Mouse (Mus musculus): ENCODE data around the gene Disp2. TPM values are rescaled to one million over a fixed set of nuclear protein-coding genes. Genes with fewer than 3 reads are reported as not detected.

Disp2 gene
- polyA plus RNA-seq, 2 experiments, result 0.21 to 0.27 TPM

DNA sequence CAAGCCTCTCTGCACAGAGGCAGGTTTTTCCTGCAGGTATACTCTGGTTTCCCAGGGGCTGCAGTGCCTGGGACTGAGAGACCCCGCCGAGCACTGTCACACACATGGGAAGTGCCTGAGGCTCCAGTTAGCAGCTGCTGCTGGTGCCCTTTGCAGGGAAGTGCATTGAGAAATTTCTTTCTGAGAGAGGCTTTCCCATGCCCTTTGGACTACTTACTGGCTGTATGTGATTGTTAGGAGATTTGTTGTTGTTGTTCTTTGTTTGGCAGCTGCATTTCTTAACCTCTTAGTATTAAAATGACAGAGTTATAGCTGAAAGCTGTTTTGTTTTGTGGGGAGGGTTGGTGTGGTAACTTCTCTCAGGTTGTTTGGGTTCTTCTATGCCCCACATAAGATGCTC is 31.3 kb downstream of the Disp2 start:
- no peak overlapping the region for H3K9ac ChIP-seq (replicated peaks)
- no peak overlapping the region for H3K27ac ChIP-seq
- no peak for TF ChIP-seq EP300 (IDR thresholded peaks at IDR 0.05; ENCODE audit: low read depth)
- TF ChIP-seq CTCF (IDR thresholded peaks at IDR 0.05; ENCODE audit: low read depth), result no peak
- H3K27me3 ChIP-seq (ENCODE audit: control insufficient read depth, insufficient read depth, low read length), result no peaks in the 10 kb centered on the region
- ATAC-seq (ENCODE audit: insufficient read depth), result no peak
- peaks cover 2% of the 10 kb centered on the region; the same call in 1 of the 2 replicates for H3K36me3 ChIP-seq (replicated peaks; ENCODE audit: control insufficient read depth, insufficient read depth, low read depth)
- H3K4me1 ChIP-seq (replicated peaks; ENCODE audit: control insufficient read depth in 2 of 2, insufficient read depth in 2 of 2, low read length in 1 of 2), result peaks cover 20 to 25% of the 10 kb centered on the region in 2 experiments
- DNase-seq (ENCODE audit: low read depth in 3 of 3, low spot score in 3 of 3), result no peak
- WGBS (ENCODE audit: insufficient replicate concordance), result 69% methylated on average over 2 of the region's 2 CpGs
- no peak overlapping the region for H3K4me3 ChIP-seq (ENCODE audit: insufficient read depth in 1 of 2, low read depth in 2 of 2, low read length in 2 of 2)
- H3K4me2 ChIP-seq (ENCODE audit: low read depth), result no peak overlapping the region
- H3K9me3 ChIP-seq (ENCODE audit: control insufficient read depth, low read length), result no peaks in the 10 kb centered on the region

DNA sequence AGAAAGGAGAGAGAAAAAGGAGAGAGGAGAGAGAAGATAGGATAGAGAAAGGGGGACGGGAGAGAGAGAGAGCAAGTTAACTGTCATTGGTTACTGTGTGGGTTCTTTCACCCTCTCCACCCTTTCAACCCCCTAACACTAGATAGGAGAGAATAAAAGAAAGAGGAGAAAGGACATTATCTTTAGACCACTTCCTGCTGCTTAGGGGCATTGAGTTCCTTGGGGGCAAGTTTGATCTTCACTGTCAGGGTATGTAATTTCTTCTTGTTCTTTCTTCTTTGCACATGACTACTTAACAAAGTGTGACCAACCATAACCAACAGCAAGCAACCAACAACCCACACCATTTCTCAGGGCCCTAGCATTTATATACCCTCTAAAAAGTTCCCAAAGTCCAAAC is 33.2 kb downstream of the Disp2 start:
- no peak for DNase-seq (ENCODE audit: low read depth in 3 of 3, low spot score in 3 of 3)
- no peak overlapping the region for H3K27ac ChIP-seq
- TF ChIP-seq EP300 (IDR thresholded peaks at IDR 0.05; ENCODE audit: low read depth), result no peak
- TF ChIP-seq CTCF (IDR thresholded peaks at IDR 0.05; ENCODE audit: low read depth), result no peak
- no peak overlapping the region for H3K9ac ChIP-seq (replicated peaks)
- 22% methylated on average over 1 of the region's 1 CpGs for WGBS (ENCODE audit: insufficient replicate concordance)
- ATAC-seq (ENCODE audit: insufficient read depth), result no peak
- peaks cover 8 to 15% of the 10 kb centered on the region in 2 experiments for H3K4me1 ChIP-seq (replicated peaks; ENCODE audit: control insufficient read depth in 2 of 2, insufficient read depth in 2 of 2, low read length in 1 of 2)
- no peaks in the 10 kb centered on the region for H3K9me3 ChIP-seq (ENCODE audit: control insufficient read depth, low read length)
- H3K4me2 ChIP-seq (ENCODE audit: low read depth), result no peak overlapping the region
- H3K27me3 ChIP-seq (ENCODE audit: control insufficient read depth, insufficient read depth, low read length), result no peaks in the 10 kb centered on the region
- H3K36me3 ChIP-seq (replicated peaks; ENCODE audit: control insufficient read depth, insufficient read depth, low read depth), result peaks cover 11% of the 10 kb centered on the region
- H3K4me3 ChIP-seq (ENCODE audit: insufficient read depth in 1 of 2, low read depth in 2 of 2, low read length in 2 of 2), result no peak overlapping the region

DNA sequence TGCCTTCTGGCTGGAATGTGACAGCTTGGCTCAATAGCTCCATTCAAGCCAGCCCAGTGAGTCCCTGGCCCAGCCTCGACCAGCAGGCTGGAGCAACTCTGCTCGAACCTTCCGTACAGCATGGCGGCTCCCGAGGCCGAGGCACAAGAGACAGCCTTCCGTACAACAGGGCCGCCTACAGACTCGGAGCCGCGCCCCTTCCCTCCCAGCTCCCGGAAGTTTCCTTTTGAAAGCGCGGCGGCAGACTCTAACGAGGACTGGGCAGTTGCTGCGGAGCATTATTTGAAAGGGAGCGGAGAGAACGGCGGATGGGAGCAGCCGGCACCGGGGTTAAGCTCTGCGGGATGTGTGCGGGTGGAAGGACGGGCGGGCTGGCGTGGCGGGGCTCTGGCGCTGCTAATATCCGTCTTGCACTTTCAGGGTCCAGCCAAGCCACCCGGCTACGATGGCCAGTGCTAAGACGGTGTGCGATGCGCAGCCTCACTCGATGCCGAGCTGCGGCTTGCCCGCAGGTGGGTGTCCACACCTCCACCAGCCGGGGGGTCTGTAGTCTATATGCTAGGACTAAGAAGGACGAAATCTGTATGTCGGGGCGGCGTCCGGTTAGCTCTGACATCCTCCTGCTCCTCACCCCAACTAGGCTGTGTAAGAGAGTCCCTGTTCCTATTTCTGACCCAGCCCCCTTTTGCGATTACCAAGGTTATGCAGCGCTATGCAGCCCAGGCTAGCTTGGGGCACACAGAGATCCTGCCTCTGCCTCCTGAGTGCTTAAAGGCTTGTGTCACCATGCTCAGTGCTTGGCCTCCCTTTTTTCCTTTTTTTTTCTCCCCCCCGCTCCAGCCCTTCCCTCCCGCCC is 34.7 kb downstream of the Disp2 start, which contains the start of gene Knstrn:
TSS of gene Knstrn (plus strand) at position 23 of the 856 bp plus-strand sequence.
- WGBS (ENCODE audit: insufficient replicate concordance), result under 1% methylated on average over 49 of the region's 49 CpGs
- 0 out of 2 replicates have a peak, but pooled peaks have one; percentile 8 for TF ChIP-seq CTCF (IDR thresholded peaks at IDR 0.05; ENCODE audit: low read depth)
- no peak for TF ChIP-seq EP300 (IDR thresholded peaks at IDR 0.05; ENCODE audit: low read depth)
- H3K4me2 ChIP-seq (ENCODE audit: low read depth), result peak within 1 kb of the TSS; percentile 96
- H3K4me1 ChIP-seq (replicated peaks; ENCODE audit: control insufficient read depth in 2 of 2, insufficient read depth in 2 of 2, low read length in 1 of 2), result peaks cover 8 to 15% of the 10 kb centered on the region in 2 experiments
- DNase-seq (ENCODE audit: low read depth in 3 of 3, low spot score in 3 of 3) (peak; percentile 78 to 86 (median 82)), ATAC-seq (ENCODE audit: insufficient read depth) (peak; percentile 97)
- H3K27me3 ChIP-seq (ENCODE audit: control insufficient read depth, insufficient read depth, low read length), result no peaks in the 10 kb centered on the region
- peaks cover 26% of the 10 kb centered on the region for H3K36me3 ChIP-seq (replicated peaks; ENCODE audit: control insufficient read depth, insufficient read depth, low read depth)
- no peaks in the 10 kb centered on the region for H3K9me3 ChIP-seq (ENCODE audit: control insufficient read depth, low read length)
- H3K9ac ChIP-seq (replicated peaks), result peak within 1 kb of the TSS; percentile 82
- H3K4me3 ChIP-seq (ENCODE audit: insufficient read depth in 1 of 2, low read depth in 2 of 2, low read length in 2 of 2), result peak within 1 kb of the TSS; percentile 76 to 92
- H3K27ac ChIP-seq, result peak within 1 kb of the TSS; percentile 74

DNA sequence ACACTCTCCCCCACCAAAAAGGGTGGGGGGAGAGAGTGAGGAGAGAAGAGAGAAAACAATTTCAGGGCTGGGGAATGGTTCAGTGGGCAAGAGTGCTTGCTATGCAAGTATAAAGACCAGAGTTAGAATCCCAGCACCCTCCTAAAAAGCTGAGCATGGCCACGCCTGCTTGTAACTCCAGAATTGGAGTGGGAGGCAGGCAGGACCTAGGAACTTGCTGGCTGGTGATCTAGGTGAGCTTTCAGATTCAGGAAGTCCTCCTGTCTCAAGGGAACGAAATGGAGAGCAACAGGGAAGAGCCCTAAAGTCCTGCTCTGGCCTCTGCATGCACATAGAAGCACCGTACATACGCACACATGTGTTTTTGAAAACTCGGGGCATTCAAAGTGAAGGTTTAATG is 43.3 kb downstream of the Disp2 start:
- no peak overlapping the region for H3K27ac ChIP-seq
- peaks cover 67% of the 10 kb centered on the region for H3K36me3 ChIP-seq (replicated peaks; ENCODE audit: control insufficient read depth, insufficient read depth, low read depth)
- no peaks in the 10 kb centered on the region for H3K27me3 ChIP-seq (ENCODE audit: control insufficient read depth, insufficient read depth, low read length)
- no peaks in the 10 kb centered on the region for H3K9me3 ChIP-seq (ENCODE audit: control insufficient read depth, low read length)
- ATAC-seq (ENCODE audit: insufficient read depth), result no peak
- no peak overlapping the region for H3K4me2 ChIP-seq (ENCODE audit: low read depth)
- H3K9ac ChIP-seq (replicated peaks), result no peak overlapping the region
- 78% methylated on average over 5 of the region's 5 CpGs for WGBS (ENCODE audit: insufficient replicate concordance)
- H3K4me3 ChIP-seq (ENCODE audit: insufficient read depth in 1 of 2, low read depth in 2 of 2, low read length in 2 of 2), result no peak overlapping the region
- H3K4me1 ChIP-seq (replicated peaks; ENCODE audit: control insufficient read depth in 2 of 2, insufficient read depth in 2 of 2, low read length in 1 of 2), result no peaks in the 10 kb centered on the region
- TF ChIP-seq EP300 (IDR thresholded peaks at IDR 0.05; ENCODE audit: low read depth) (no peak), CTCF (IDR thresholded peaks at IDR 0.05; ENCODE audit: low read depth) (no peak)
- DNase-seq (ENCODE audit: low read depth in 3 of 3, low spot score in 3 of 3), result no peak

DNA sequence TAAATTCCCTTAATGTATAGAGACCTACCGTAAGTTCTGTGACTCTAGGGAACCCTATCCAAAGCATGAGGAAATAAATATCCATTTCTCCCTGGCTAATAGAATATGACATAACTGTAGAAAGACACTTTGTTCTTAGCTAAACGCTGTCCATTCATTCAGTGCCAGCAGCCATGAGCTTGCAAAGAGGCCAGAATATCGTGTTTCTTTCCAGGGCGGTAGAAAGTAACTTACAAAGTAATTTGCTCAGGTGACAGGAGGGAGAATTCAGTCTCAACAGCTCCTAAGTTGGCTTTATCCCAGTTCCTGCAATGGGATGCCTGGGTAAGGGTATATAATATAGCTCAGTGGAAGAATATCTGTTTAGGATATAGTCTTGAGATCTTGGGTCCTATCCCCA is 44.9 kb downstream of the Disp2 start:
- Histone ChIP-seq H3K27me3 (ENCODE audit: control insufficient read depth, insufficient read depth, low read length) (no peaks in the 10 kb centered on the region), H3K4me3 (ENCODE audit: insufficient read depth in 1 of 2, low read depth in 2 of 2, low read length in 2 of 2) (no peak overlapping the region), H3K27ac (no peak overlapping the region), H3K36me3 (replicated peaks; ENCODE audit: control insufficient read depth, insufficient read depth, low read depth) (peaks cover 65% of the 10 kb centered on the region), H3K9me3 (ENCODE audit: control insufficient read depth, low read length) (no peaks in the 10 kb centered on the region), H3K4me2 (ENCODE audit: low read depth) (no peak overlapping the region), H3K9ac (replicated peaks) (no peak overlapping the region), H3K4me1 (replicated peaks; ENCODE audit: control insufficient read depth in 2 of 2, insufficient read depth in 2 of 2, low read length in 1 of 2) (no peaks in the 10 kb centered on the region)
- 92% methylated on average over 4 of the region's 4 CpGs for WGBS (ENCODE audit: insufficient replicate concordance)
- TF ChIP-seq EP300 (IDR thresholded peaks at IDR 0.05; ENCODE audit: low read depth) (no peak), CTCF (IDR thresholded peaks at IDR 0.05; ENCODE audit: low read depth) (no peak)
- DNase-seq (ENCODE audit: low read depth in 3 of 3, low spot score in 3 of 3) (no peak), ATAC-seq (ENCODE audit: insufficient read depth) (no peak)
